Mouse (Mus musculus) lung, postnatal 0 days (tissue): ENCODE results near the gene A730049H05Rik. TPM values are rescaled to one million over a fixed set of nuclear protein-coding genes. Genes with fewer than 3 reads are reported as not detected.

Experiments
- ATAC-seq: fragments of 200-750 bp; cut with Nextera tagmentation; 2 replicates; pipeline ENCODE4 v1.8.0; 2017; ENCODE audit warnings: moderate library complexity
- DNase-seq: peaks from one replicate; pipeline ENCODE4 v3.0.0-alpha.2; 2016; ENCODE audit warnings: low spot score
- H3K27ac ChIP-seq: fragments of 300-500 bp; sonication (generic); 2 replicates; pipeline ENCODE4 v1.5.1; 2014; ENCODE audit warnings: antibody characterized with exemption, mild to moderate bottlenecking, low read length, mixed read lengths
- H3K27me3 ChIP-seq: fragments of 300-500 bp; sonication (generic); replicated peaks from 2 replicates; pipeline ENCODE4 v1.6.1; 2014; ENCODE audit warnings: low read length, mixed read lengths; ENCODE audit not compliant: insufficient read depth
- H3K36me3 ChIP-seq: fragments of 300-500 bp; sonication (generic); 2 replicates; pipeline ENCODE4 v1.6.1; 2014; ENCODE audit warnings: low read length, mixed read lengths; ENCODE audit not compliant: insufficient read depth
- H3K4me1 ChIP-seq: fragments of 300-500 bp; sonication (generic); 2 replicates; pipeline ENCODE4 v1.6.1; 2014; ENCODE audit warnings: antibody characterized with exemption, low read depth, low read length, mixed read lengths; ENCODE audit not compliant: insufficient read depth
- H3K4me2 ChIP-seq: fragments of 300-500 bp; sonication (generic); replicated peaks from 2 replicates; pipeline ENCODE4 v1.6.1; 2014; ENCODE audit warnings: low read depth, mild to moderate bottlenecking, low read length, moderate library complexity, mixed read lengths
- H3K4me3 ChIP-seq: fragments of 300-500 bp; sonication (generic); 2 replicates; pipeline ENCODE4 v1.5.1; 2014; ENCODE audit warnings: low read depth, low read length
- H3K9ac ChIP-seq: fragments of 300-500 bp; sonication (generic); replicated peaks from 2 replicates; pipeline ENCODE4 v1.6.1; 2014; ENCODE audit warnings: low read depth, mild to moderate bottlenecking
- H3K9me3 ChIP-seq: fragments of 300-500 bp; sonication (generic); 2 replicates; pipeline ENCODE4 v1.6.1; 2016; ENCODE audit warnings: low read length, mixed read lengths
- CTCF ChIP-seq: IDR thresholded peaks from 2 replicates; pipeline ENCODE4 v1.5.1; 2016; ENCODE audit warnings: antibody characterized with exemption, mild to moderate bottlenecking
- EP300 ChIP-seq: IDR thresholded peaks from 2 replicates; pipeline ENCODE4 v1.6.1; 2016; ENCODE audit warnings: antibody characterized with exemption, mild to moderate bottlenecking, control low read depth
- WGBS: fragments of 180-500 bp; shearing (Covaris S2); extraction: QIAGEN DNeasy Blood & Tissue Kit; methylation state at CpG from one replicate; pipeline ENCODE4 v1.1.7; 2014; 5-methylcytosine and 5-hydroxymethylcytosine counted together
- polyA plus RNA-seq: library from polyadenylated mRNA; unstranded; fragments of >200 nt; fragmentation: Nextera tagmentation; extraction: Ambion mirVana; gene quantifications from 2 replicates; pipeline ENCODE4 v1.2.1, GENCODE M21; 2015

A730049H05Rik gene
- polyA plus RNA-seq, 1 experiment from 2014 or later, result 1.5 TPM

DNA sequence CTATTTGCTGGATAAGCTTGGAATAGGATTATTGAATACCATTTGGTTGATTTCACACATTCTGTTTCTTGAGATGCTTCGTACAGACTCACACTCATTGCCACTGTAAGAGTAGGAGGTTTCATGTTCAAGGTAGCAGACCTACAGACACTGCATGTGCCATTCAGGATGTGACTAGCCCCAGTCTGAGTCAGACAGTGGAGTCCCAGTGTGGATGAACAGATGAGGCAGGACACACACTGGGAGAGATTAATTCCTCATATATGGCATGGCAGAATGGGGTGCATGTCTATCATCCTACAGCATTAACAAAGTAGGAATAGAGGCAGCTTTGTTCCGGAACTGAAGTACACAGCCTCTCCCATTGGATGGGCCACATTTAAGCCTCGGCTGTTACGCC lies 61.0 kb downstream of the A730049H05Rik start:
- no peak overlapping the region for H3K27ac ChIP-seq
- H3K9ac ChIP-seq, result no peak overlapping the region
- H3K9me3 ChIP-seq, result no peaks in the 10 kb centered on the region
- ATAC-seq, result no peak
- H3K4me1 ChIP-seq, result peaks cover 6% of the 10 kb centered on the region; the same call in 1 of the 2 replicates
- no peak overlapping the region for H3K4me3 ChIP-seq
- 94% methylated on average over 4 of the region's 4 CpGs for whole genome bisulfite sequencing
- H3K36me3 ChIP-seq, result peaks cover 36% of the 10 kb centered on the region
- TF ChIP-seq CTCF, result no peak
- no peak overlapping the region for H3K4me2 ChIP-seq
- DNase-seq, result no peak
- H3K27me3 ChIP-seq, result no peaks in the 10 kb centered on the region

DNA sequence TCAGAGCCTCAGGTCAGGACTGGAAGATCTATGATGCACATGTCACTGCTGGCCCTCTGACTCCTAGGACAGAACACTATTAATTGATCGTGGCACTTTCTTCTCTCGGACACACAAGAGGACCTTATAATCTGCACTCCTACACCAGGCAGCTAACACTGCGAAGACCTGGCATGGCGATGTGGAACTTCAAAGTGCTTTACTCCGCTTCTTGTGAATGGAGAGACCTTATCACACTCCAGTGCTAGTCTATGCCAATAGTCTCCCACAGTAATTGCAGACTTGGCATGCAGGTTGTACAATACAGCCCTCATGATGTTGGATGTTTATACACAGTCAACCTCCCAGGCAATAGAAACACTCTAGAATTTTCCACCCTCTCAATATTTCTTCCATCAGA lies 62.5 kb downstream of the A730049H05Rik start:
- H3K9me3 ChIP-seq, result no peaks in the 10 kb centered on the region
- no peaks in the 10 kb centered on the region for H3K27me3 ChIP-seq
- no peak overlapping the region for H3K9ac ChIP-seq
- TF ChIP-seq CTCF, result no peak
- no peak for TF ChIP-seq EP300
- ATAC-seq, result no peak
- peaks cover 3% of the 10 kb centered on the region; the same call in 1 of the 2 replicates for H3K4me1 ChIP-seq
- H3K36me3 ChIP-seq, result peaks cover 31% of the 10 kb centered on the region
- no peak for DNase-seq
- WGBS, result 77% methylated on average over 5 of the region's 5 CpGs
- H3K4me2 ChIP-seq, result no peak overlapping the region
- H3K27ac ChIP-seq, result no peak overlapping the region
- H3K4me3 ChIP-seq, result no peak overlapping the region

DNA sequence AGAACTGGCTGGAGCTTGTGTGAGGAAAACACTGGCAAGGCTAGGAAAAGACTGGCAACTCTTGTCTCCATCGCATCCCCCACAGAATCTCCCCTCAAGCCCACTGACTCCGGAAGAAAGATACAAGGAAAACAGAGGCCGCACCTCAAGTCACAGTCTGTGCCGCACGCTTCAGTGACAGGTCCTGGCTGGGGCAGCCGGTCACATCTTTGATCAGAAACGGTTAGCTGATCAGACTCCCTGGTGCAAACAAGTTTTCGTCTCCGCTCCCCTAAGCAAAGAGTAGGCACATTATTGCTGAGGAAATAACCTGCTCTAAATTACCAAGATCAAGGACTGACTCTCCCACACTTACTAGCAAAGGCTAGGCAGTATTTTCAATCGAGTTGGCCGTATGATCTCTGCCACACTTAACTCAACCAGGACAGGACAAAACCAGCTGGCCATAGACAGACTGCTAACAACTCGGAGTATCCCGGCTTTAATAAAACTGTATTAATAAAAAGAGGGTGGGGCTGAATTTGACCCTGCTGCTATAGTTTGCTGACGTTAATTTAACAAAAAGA lies 63.5 kb downstream of the A730049H05Rik start:
- no peak for TF ChIP-seq CTCF
- no peak for TF ChIP-seq EP300
- H3K9ac ChIP-seq, result no peak overlapping the region
- H3K9me3 ChIP-seq, result no peaks in the 10 kb centered on the region
- H3K4me2 ChIP-seq, result no peak overlapping the region
- no peaks in the 10 kb centered on the region for H3K27me3 ChIP-seq
- DNase-seq (no peak), ATAC-seq (no peak)
- no peak overlapping the region for H3K27ac ChIP-seq
- no peak overlapping the region for H3K4me3 ChIP-seq
- H3K36me3 ChIP-seq, result peaks cover 34% of the 10 kb centered on the region
- 75% methylated on average over 14 of the region's 14 CpGs for WGBS
- H3K4me1 ChIP-seq, result peaks cover 3% of the 10 kb centered on the region; the same call in 1 of the 2 replicates

DNA sequence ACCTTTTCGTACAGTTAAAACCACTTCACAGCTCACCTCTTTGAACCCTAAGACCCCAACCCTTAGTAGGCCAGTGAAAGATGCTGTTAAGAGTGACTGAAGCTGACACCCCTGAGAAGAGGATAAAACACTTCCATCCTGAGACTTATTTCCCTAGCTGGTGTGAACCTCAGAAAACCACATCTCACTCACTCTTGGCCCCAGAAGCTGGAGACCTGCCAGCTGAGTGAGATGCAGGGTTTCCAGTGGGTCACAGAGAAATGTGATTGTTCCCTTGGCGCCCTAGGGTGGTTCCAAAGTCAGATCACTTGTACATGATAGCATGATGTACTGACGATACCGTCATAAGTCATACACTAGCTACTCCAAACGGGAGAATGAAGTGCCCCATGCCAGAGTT lies 66.2 kb downstream of the A730049H05Rik start:
- TF ChIP-seq EP300 (no peak), CTCF (no peak)
- Histone ChIP-seq H3K9me3 (no peaks in the 10 kb centered on the region), H3K9ac (no peak overlapping the region), H3K27ac (no peak overlapping the region), H3K36me3 (peaks cover 32% of the 10 kb centered on the region), H3K4me2 (no peak overlapping the region), H3K4me1 (no peaks in the 10 kb centered on the region; the same call in 1 of the 2 replicates), H3K4me3 (no peak overlapping the region), H3K27me3 (no peaks in the 10 kb centered on the region)
- DNase-seq (no peak), ATAC-seq (no peak)
- 67% methylated on average over 5 of the region's 5 CpGs for WGBS

DNA sequence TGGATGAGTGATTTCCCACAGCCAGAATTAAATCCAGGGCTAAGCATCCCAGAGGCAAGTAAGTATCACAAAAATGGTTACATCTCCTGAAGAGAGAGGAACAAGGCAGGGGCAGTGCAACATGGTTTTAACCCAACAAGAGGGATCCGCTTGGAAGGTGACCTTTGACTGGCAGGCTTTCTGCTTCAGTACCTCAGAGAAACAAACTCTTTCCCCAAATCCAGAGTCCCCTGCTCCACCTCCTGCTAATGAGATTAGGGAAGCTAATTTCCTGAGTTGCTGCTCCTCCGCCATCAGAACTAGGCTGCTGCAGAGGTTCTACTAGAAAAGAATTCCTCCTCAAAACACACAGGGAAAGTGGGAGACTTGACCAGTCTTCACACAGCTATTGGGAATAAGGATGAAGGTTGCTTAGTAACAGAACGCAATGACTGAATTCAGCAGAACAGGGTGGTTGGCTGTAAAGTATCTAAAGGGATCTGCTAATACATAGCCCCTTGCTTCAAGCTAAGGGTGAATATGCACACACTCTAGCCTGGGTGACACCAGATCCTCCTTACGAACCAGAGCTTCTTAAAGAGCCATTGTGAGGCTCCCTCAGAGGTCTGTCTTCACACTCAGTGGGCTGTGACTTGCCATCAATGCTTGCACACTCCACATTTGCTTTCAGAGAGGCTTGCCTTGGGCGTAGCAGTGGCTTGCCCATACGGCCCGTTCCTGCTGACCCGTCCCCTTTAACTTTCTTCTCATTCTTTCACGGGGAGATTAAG lies 67.0 kb downstream of the A730049H05Rik start:
- TF ChIP-seq EP300, result no peak
- TF ChIP-seq CTCF, result no peak
- H3K9me3 ChIP-seq, result no peaks in the 10 kb centered on the region
- no peak overlapping the region for H3K9ac ChIP-seq
- H3K4me2 ChIP-seq, result no peak overlapping the region
- peaks cover 32% of the 10 kb centered on the region for H3K36me3 ChIP-seq
- DNase-seq (no peak), ATAC-seq (no peak)
- no peaks in the 10 kb centered on the region for H3K27me3 ChIP-seq
- no peak overlapping the region for H3K4me3 ChIP-seq
- H3K4me1 ChIP-seq, result no peaks in the 10 kb centered on the region; the same call in 1 of the 2 replicates
- WGBS, result 81% methylated on average over 9 of the region's 9 CpGs
- no peak overlapping the region for H3K27ac ChIP-seq

DNA sequence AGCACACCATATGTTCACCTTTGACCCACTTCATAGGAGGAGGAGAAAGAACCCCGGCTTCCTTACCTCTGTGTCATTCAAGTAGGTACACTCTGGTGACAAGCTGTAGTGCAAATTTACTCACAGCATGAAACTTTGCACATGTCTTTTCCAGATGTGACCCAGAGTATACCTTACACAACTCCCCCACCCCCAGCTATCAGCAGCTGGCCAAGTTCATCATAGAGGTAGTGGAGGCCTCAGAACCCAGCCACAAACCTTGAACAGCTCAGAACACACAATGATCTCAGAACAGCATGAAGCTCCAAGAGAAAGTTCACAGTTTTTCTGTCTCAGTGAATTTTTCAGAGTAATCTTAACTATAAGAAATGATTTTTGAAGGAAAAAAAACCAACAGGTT lies 75.3 kb downstream of the A730049H05Rik start:
- H3K27ac ChIP-seq, result no peak overlapping the region
- H3K9me3 ChIP-seq, result no peaks in the 10 kb centered on the region
- no peak overlapping the region for H3K9ac ChIP-seq
- no peak overlapping the region for H3K4me2 ChIP-seq
- DNase-seq (no peak), ATAC-seq (no peak)
- H3K4me3 ChIP-seq, result no peak overlapping the region
- TF ChIP-seq EP300, result no peak
- no peak for TF ChIP-seq CTCF
- peaks cover 27% of the 10 kb centered on the region; the same call in 1 of the 2 replicates for H3K36me3 ChIP-seq
- no peaks in the 10 kb centered on the region for H3K4me1 ChIP-seq
- no peaks in the 10 kb centered on the region for H3K27me3 ChIP-seq
- WGBS, result 55% methylated on average over 1 of the region's 1 CpGs

Other genes starting within 250 kb of the A730049H05Rik start
- gene Prickle2, start 110.3 kb upstream of the A730049H05Rik start, polyA plus RNA-seq, result 7.0 and 8.0 TPM in 2 replicates
- gene Gm15737, start 52.9 kb downstream of the A730049H05Rik start, polyA plus RNA-seq, result 0.05 TPM in 2 replicates
- gene Adamts9, start 127.0 kb downstream of the A730049H05Rik start, polyA plus RNA-seq, result 6.4 and 7.2 TPM in 2 replicates